Mouse (Mus musculus) erythroblast, embryonic 14.5 days (primary cell): ENCODE measurements around the gene Zfp853. TPM values are rescaled to one million over a fixed set of nuclear protein-coding genes. Genes with fewer than 3 reads are reported as not detected.

Source experiments
- H3K27me3 ChIP-seq: 2 replicates; pipeline ENCODE4 v1.6.1; 2012; ENCODE audit warnings: inconsistent platforms; ENCODE audit not compliant: control insufficient read depth
- H3K36me3 ChIP-seq: 2 replicates; pipeline ENCODE4 v1.6.1; 2012; ENCODE audit warnings: mild to moderate bottlenecking, inconsistent platforms; ENCODE audit not compliant: control insufficient read depth
- H3K4me1 ChIP-seq: 2 replicates; pipeline ENCODE4 v1.6.1; 2012; ENCODE audit warnings: inconsistent platforms; ENCODE audit not compliant: control insufficient read depth
- H3K4me3 ChIP-seq: replicated peaks from 2 replicates; pipeline ENCODE3; 2012; ENCODE audit warnings: moderate library complexity, mild to moderate bottlenecking, inconsistent platforms
- H3K9me3 ChIP-seq: 2 replicates; pipeline ENCODE4 v1.6.1; 2012; ENCODE audit warnings: low read length, inconsistent platforms, mixed read lengths; ENCODE audit not compliant: control insufficient read depth
- GATA1 ChIP-seq: IDR thresholded peaks from 2 replicates; pipeline ENCODE4 v1.6.1; 2012; ENCODE audit warnings: low read length, inconsistent platforms, mixed read lengths
- TAL1 ChIP-seq: IDR thresholded peaks from 3 replicates; pipeline ENCODE4 v1.6.1; 2012; ENCODE audit warnings: low read length, inconsistent platforms, mixed read lengths
- polyA plus RNA-seq: library from polyadenylated mRNA; stranded (reverse); fragments of >175 nt; gene quantifications from 2 replicates; pipeline ENCODE4 v1.2.3, GENCODE M21; 2012

Gene Zfp853
- polyA plus RNA-seq, 1 experiment: 0.01 TPM

DNA sequence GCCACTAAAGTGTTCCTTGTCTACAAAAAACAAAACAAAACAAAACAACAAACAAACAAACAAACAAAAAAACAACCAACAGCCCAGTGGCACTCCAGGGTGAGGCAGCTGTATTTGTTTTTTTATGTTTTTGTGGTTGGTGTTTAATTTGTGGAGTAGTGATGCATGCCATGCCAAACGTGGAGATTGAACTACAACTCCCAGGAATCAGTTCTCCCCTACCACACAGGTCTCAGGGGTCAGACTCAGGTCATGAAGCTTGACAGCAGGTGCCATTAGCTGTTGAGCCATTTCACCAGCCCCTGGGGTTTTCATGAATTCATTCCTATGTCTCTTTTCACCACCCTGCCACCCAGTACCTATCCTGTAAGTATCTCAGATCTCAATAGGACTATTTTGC is 28.0 kb downstream of the Zfp853 start:
- peaks cover 2% of the 10 kb centered on the region; the same call in 1 of the 2 replicates for H3K36me3 ChIP-seq
- peaks cover 24% of the 10 kb centered on the region for H3K27me3 ChIP-seq
- TF ChIP-seq TAL1 (no peak), GATA1 (no peak)

DNA sequence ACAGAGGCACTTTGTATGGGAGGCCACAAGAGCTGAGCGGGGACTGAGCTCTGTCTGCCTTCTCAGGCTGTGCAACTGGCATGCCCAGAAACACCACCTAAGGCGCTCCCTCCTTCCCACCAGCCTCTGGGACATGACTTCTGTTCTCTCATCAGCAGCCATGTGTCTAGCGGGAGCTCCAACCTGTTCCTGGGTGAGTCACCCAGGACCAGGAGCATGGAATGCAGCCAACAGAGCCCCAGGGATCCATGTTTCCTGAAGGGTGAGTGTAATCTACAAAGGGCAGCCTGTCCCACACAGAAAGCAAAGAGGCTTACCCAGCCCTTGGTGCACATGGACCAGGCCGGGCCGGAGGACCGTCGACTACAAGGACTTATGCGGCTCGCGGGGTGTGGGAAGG is 28.7 kb downstream of the Zfp853 start:
- H3K36me3 ChIP-seq: peaks cover 2% of the 10 kb centered on the region; the same call in 1 of the 2 replicates
- H3K9me3 ChIP-seq: no peaks in the 10 kb centered on the region
- TF ChIP-seq GATA1 (no peak), TAL1 (no peak)
- H3K4me3 ChIP-seq: no peak overlapping the region
- peaks cover 5% of the 10 kb centered on the region for H3K4me1 ChIP-seq
- peaks cover 17% of the 10 kb centered on the region for H3K27me3 ChIP-seq

More for the DNA sequence above, 28.0 kb downstream of the Zfp853 start:
- Histone ChIP-seq H3K4me3 (no peak overlapping the region), H3K4me1 (peaks cover 12% of the 10 kb centered on the region), H3K9me3 (no peaks in the 10 kb centered on the region)

DNA sequence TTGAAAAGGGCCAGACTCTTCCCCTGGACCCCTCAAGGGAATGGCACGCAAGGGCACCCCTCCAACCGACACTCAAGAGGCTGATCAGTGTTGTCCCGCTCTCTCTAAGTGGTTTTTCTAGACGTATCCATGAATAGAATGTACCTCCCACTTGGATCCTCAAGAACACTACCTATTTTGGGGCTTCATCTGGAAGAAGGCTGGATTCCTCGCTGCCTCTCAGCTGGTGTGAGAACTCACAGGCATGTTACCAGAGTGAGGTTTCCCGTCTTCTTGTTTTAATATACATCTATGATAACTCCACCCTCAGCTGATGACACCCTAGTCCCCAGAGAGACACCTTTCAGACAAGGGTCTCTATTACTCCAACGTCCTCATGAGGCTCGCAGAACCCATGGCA is 31.8 kb downstream of the Zfp853 start:
- Histone ChIP-seq H3K27me3 (peaks cover 14% of the 10 kb centered on the region), H3K4me1 (no peaks in the 10 kb centered on the region), H3K4me3 (no peak overlapping the region), H3K36me3 (peaks cover 2% of the 10 kb centered on the region; the same call in 1 of the 2 replicates), H3K9me3 (no peaks in the 10 kb centered on the region)
- TF ChIP-seq GATA1 (no peak), TAL1 (no peak)

DNA sequence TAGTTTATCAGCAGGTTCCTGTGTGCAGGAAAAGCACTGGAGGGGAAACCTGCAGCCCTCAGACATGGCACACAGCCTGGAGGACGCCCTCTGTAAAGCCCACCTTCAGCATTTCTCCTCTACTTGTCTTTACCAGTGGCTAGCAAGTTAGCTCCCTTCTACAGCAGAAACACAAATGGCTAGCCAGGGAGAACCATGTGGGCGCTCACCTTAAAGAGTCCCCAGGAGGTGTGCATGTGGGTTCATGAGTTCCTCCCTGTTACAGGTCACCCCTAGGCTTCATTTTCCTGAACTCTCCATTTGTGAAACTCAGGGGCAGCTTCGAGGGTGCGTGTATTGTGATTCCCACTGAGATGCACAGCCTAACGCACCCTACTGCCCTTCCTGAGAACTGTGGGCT is 37.6 kb downstream of the Zfp853 start:
- H3K4me3 ChIP-seq: no peak overlapping the region
- TF ChIP-seq TAL1 (no peak), GATA1 (no peak)
- no peaks in the 10 kb centered on the region; the same call in 1 of the 2 replicates for H3K36me3 ChIP-seq
- H3K27me3 ChIP-seq: peaks cover 72% of the 10 kb centered on the region
- peaks cover 15% of the 10 kb centered on the region; the same call in 1 of the 2 replicates for H3K9me3 ChIP-seq
- peaks cover 2% of the 10 kb centered on the region; the same call in 1 of the 2 replicates for H3K4me1 ChIP-seq

DNA sequence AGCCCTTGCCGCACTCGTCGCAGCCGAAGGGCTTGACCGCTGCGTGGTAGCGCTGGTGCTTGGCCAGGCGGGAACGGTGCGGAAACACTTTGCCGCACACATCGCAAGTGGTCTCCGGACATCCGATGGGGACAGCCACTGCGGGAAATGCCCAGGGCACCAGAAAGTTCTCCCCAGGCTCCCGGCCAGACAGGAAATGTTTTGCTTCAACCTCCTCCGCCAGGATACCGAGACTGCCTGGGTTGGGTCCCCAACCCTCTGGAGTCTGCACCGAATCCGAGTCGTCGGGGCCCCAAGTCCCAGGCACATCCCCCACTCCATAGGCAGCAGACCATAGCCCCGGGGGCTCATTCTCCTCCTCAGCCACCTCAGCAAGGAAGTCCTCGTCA is 38.3 kb downstream of the Zfp853 start:
- H3K36me3 ChIP-seq: no peaks in the 10 kb centered on the region; the same call in 1 of the 2 replicates
- TF ChIP-seq TAL1: no peak
- TF ChIP-seq GATA1: no peak
- peaks cover 72% of the 10 kb centered on the region for H3K27me3 ChIP-seq

DNA sequence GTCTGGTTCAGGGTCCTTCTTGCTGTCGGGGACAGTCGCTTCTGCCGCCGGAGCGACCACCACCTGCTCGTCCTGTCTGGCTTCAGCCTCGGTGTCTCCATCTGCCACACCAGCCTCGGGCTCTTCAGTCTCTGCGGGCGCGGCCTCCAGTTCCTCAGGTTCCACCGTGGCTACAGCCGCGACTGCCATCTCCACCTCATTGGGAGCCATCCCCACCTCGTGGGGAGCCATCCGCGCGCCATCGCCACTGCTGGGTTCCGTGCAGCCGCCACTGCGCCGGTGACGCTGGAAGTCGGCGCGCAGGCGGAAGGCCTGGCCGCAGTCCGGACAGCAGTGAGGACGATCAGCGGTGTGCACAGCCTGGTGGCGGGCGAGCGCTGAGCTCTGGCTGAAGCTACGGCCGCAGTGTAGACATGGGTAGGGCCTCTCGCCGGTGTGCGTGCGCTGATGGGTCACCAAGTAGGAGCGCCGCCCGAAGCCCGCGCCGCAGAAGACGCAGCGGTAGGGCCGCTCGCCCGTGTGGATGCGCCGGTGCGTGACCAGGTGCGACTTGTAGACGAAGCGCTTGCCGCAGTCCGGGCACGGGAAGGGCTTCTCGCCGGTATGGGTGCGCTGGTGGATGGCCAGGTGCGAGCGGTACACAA is 38.8 kb downstream of the Zfp853 start:
- TF ChIP-seq TAL1 (no peak), GATA1 (no peak)
- Histone ChIP-seq H3K36me3 (no peaks in the 10 kb centered on the region; the same call in 1 of the 2 replicates), H3K4me3 (no peak overlapping the region), H3K9me3 (peaks cover 15% of the 10 kb centered on the region; the same call in 1 of the 2 replicates), H3K4me1 (peaks cover 2% of the 10 kb centered on the region; the same call in 1 of the 2 replicates), H3K27me3 (peaks cover 72% of the 10 kb centered on the region)

More for the DNA sequence above, 38.3 kb downstream of the Zfp853 start:
- peaks cover 15% of the 10 kb centered on the region; the same call in 1 of the 2 replicates for H3K9me3 ChIP-seq
- H3K4me1 ChIP-seq: peaks cover 2% of the 10 kb centered on the region; the same call in 1 of the 2 replicates
- H3K4me3 ChIP-seq: no peak overlapping the region

DNA sequence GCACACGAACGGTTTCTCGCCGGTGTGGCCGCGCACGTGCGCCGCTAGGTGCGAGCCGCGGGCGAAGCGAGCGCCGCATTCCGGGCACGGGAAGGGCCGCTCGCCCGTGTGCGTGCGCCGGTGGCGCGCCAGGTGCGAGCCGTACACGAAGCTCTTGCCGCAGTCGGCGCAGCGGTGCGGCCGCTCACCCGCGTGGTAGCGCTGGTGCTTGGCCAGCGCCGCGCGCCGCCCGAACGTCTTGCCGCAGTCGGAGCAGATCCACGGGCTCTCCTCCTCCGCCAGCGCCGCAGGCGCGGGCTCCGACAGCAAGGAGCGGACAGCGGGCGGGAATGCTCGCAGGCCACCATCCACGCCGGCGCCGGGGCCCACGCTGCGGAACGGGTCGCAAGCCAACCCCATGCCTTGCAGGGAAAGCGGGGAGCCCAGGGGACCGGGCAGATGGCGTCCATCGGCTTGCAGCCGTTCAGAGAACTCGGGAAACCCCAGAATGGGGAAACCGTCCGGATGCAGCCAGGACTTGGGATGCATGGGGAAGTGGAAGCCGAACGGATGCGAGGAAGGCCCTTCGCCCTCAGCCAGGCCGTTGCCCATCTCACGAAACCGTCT is 39.4 kb downstream of the Zfp853 start:
- TF ChIP-seq GATA1: no peak
- TF ChIP-seq TAL1: no peak
- H3K4me1 ChIP-seq: peaks cover 2% of the 10 kb centered on the region; the same call in 1 of the 2 replicates
- H3K27me3 ChIP-seq: peaks cover 72% of the 10 kb centered on the region
- no peak overlapping the region for H3K4me3 ChIP-seq
- peaks cover 15% of the 10 kb centered on the region; the same call in 1 of the 2 replicates for H3K9me3 ChIP-seq
- no peaks in the 10 kb centered on the region for H3K36me3 ChIP-seq

DNA sequence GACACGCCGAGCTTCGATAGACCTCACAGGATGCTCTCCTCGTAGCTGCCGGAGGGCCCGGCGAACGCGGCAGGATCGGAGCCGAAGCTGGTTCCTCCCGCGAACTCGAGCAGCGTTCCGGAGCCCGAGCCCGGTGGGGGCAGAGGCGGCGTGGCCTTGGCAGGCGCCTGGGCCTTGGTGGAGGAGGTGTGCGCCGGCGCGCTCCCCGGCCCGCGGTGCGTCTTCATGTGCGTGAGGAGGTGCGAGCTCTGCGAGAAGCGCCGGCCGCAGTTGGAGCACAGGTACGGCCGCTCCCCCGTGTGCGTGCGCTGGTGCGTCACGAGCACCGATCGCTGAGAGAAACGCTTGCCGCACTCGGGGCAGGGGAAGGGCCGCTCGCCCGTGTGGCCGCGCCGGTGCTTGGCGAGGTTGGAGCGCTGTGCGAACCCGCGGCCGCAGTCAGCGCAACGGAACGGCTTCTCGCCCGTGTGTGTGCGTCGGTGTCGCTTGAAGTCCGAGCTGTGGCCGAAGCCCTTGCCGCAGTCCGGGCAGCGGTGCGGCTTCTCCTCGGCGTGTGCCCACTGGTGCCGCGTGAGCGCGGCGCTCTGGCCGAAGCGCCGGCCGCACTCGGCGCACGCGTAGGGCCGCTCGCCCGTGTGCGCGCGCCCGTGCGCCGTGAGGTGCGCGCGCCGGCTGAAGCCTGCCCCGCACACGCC is 40.1 kb downstream of the Zfp853 start:
- peaks cover 72% of the 10 kb centered on the region for H3K27me3 ChIP-seq

More for the DNA sequence above, 40.1 kb downstream of the Zfp853 start:
- Histone ChIP-seq H3K36me3 (no peaks in the 10 kb centered on the region; the same call in 1 of the 2 replicates), H3K9me3 (peaks cover 15% of the 10 kb centered on the region; the same call in 1 of the 2 replicates), H3K4me3 (no peak overlapping the region), H3K4me1 (peaks cover 2% of the 10 kb centered on the region; the same call in 1 of the 2 replicates)
- no peak for TF ChIP-seq GATA1
- no peak for TF ChIP-seq TAL1
